Mouse (Mus musculus) left cerebral cortex, postnatal 25 days (tissue): Measurements from ENCODE around the gene Trappc2l. TPM values are rescaled to one million over a fixed set of nuclear protein-coding genes. Genes with fewer than 3 reads are reported as not detected.
"Not testable (repeated sequence)": the region's sequence is repeated elsewhere in the genome, so short reads cannot be mapped to it uniquely, and the experiment has no call there.

ENCODE experiments used
- DNase-seq, 2 experiments: peaks; one replicate each; pipeline ENCODE4 v3.0.0; 2022; ENCODE audit warnings: low spot score in 2 of 2, mixed read lengths in 1 of 2
- intact Hi-C: fragments of 180-260 bp; cut with DNase I; formaldehyde crosslinking; loops from one replicate; pipeline ENCODE4 v1.15.1; 2025
- total RNA-seq, 2 experiments: library from RNA; stranded (reverse); gene quantifications; 2 replicates each; pipeline ENCODE4 v1.2.3; 2021

Trappc2l gene
- total RNA-seq: 10 to 100 TPM; 81.3 to 87.8 TPM

DNA sequence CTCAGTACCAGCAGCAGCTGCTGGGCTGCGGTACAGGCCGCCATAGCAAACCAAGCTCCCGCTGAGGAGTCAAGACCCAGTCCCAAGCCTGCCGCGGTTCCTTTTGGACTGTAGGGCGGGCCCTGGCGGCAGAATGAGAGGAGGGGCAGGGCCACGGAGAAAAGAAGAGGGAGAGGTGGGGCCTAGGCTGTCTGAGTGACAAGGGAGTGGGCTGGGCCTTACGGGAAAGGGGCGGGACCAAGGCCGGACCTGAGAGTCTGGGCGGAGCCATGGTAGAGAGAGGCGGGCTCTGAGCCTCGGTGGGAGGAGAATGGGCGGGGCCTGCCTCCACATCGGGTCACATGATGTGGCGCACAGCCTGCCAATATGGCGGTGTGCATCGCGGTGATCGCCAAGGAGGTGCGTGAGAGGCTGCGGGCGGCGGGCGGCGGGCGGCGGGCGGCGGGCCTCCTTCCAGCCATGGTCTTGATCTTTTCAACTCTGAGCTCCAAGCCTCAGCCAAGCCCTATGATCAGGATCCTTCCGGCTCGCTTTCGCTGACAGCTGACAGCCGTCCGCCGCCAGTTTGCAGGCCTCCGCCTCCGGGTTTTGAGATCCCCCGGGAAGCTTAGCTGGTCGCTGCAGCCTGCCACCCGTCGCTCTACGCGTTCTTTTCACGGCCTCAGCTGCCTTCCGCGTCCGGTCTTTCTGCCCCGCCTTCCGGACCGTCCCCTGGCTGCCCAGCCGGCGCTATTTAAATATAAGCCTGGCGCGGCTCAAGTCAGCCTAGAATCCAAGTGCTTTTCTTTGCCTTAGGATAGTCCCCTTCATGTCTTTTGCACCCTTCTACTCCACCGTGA, at the start of gene Trappc2l, which contains the start of gene Galns:
Trappc2l (plus strand) TSS at position 346 of the 839 bp plus-strand sequence.
Galns (minus strand) TSS at position 169 of the 839 bp plus-strand sequence.
- DNase-seq: peak; percentile 93 to 97
- intact Hi-C loops: loop anchor here (10.0 kb wide), 1 partner anchor 453 kb away; the partner anchor contains the start of gene Spg7

DNA sequence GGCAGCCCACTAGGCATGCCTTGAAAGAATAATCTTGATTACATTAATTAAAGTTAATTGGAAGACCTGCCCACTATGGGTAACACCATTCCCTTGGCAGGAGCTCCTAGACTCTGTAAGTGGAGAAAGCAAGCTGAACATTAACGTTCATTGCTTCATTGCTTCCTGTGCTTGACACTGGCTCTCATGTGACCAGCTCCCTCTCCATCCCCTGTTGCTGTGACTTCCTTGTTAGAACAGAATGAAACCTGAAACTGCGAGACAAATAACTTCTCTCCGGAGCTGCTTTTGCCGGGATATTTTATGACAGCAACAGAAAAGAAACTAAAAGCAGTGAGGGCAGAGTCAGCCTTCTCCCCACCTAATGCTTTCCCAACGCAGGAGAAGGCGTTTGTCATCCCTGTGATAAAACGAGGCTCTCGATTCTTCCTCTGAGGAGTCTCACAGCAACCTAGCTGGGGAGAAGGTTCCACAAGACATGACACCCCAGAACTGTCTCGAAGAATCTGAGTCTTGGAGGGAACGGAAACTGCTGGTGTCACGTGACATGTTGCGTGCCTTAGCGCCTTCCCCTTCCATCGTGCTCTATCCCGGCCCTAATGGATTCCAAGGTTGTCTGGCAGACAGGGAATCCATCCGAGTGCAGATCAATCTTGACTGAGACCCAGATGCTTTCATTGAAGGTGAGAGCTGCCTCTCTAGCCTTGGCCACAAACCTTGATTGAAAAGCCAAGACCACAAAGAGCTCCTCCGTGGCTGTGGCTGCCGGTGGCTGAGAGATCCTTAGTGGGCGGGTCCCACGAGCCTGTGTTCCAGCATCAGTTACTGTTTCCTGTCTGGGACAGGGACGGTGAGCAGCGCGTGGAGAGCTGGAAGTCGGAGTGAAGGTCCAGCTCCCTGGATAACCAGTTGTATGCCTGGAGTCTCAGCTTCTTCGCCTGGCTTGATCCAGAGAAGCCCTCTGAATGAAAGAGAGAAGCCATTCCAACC, 46.8 kb upstream of the Trappc2l start:
- DNase-seq: no peak
- intact Hi-C loops: no loop called here

DNA sequence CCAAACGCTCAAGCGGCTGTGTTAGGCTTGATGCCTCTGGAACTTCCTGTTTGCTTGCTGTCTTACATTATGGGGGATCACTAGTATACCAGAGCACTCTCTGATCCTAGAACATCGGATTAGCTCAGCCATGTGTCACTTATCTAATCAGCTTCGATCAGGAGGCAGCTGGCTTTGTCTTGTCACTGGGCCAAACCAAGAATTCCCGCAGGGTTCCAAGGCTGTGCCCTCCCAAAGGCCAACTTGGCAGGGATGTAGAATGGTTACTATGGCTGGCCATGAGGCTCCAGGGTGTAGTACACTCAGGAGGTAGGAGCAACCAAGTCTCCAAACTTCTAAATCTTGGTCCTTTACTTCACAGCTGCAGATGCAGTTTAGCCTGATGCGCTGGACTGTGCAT, 44.7 kb upstream of the Trappc2l start:
- intact Hi-C loops: no loop called here

DNA sequence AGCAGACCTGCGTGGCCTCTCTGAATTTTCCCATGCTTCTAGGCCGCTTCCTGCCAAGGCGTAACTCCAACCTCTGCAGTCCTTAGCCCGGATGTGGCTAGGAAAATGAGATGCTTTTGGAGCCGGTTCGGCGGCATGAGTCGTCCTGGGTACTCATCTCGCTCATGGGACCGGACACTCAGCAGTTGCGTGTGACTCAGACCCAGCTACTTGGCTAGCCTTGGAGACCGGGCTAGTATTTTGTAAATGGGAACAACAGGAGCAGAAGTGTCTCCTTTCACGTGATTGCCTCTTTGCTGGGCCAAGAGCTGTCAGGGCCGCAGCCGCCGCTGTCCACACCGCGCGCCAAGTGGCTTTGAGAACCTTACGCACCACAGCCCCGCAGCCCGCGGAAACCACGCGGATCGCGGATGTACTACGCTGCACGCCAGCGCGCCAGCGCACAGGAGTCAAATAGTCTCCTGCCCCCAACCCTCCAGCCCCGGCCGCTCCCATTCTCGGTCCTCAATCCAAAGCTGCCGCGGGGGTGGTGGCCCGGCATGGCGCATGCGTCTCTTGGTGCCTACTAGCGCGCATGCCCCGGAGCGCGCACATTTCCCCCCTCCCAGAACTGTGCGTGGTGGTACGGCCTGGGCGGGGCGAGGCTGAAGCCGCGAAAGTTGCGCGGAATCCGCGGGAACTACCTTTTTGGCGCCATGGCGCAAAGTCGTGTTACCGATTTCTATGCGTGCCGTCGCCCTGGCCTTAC, 43.9 kb upstream of the Trappc2l start, which contains the start of gene Cdt1:
Cdt1 (plus strand) TSS at position 655 of the 748 bp plus-strand sequence.
- intact Hi-C loops: no loop called here

More for the DNA sequence above, 44.7 kb upstream of the Trappc2l start:
- DNase-seq: no peak

DNA sequence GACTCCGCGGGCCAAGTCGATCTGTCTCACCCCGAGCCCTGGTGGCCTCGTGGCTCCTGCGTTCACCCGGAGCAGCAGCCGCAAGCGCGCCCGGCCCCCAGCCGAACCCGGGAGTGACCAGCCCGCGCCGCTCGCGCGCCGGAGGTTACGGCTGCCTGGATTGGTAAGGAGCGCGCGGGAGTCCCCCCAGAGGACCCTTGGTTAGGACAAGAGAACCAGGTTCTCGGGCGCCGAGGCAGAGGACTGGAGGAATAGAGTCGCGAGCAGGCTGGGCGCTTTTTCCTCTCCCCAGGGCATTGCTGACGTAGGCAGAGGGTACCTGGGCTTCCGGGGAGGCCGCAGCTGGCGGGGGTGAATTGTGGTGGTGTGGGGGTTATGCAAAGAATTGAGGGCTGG, 43.3 kb upstream of the Trappc2l start:
- DNase-seq: no peak
- intact Hi-C loops: no loop called here

More for the DNA sequence above, 43.9 kb upstream of the Trappc2l start, which contains the start of gene Cdt1:
- DNase-seq: peak; percentile 96 to 98

DNA sequence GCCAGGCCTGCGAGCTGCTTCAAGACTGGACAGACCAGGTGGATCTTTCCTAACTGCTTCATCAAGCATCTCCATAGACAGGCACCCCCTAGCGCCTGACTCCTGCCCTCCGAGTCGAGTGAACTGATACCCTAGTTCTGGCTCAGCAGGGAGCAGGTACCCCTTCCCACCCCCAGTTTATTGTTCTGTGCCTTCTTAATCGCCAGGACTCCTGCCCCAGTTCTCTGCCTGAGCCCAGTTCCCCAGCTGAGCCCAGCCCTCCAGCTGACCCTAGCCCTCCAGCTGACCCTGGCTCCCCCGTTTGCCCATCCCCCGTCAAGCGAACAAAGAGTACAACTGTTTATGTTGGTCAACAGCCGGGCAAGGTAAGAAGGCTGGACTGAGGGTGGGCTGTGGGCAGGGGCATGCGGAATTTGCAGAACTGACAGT, 42.5 kb upstream of the Trappc2l start:
- intact Hi-C loops: no loop called here
- no peak for DNase-seq

DNA sequence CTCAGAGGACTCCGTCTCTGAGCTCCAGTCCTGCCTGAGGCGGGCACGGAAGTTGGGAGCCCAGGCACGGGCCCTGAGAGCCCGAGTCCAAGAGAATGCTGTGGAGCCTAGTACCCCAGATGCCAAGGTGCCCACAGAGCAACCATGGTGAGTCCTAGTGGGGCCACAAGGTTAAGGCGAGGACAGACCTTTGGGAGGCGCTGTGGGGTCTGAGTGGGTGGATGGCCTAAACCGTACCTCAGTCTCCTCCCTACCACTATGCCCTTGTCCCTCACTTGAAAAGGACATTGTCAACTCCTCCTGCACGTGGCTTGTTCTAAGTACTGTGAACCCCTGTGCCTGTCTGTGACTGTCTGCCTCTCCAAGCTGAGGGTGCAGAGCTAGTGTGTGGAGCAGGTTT, 42.1 kb upstream of the Trappc2l start:
- DNase-seq: no peak
- intact Hi-C loops: no loop called here

DNA sequence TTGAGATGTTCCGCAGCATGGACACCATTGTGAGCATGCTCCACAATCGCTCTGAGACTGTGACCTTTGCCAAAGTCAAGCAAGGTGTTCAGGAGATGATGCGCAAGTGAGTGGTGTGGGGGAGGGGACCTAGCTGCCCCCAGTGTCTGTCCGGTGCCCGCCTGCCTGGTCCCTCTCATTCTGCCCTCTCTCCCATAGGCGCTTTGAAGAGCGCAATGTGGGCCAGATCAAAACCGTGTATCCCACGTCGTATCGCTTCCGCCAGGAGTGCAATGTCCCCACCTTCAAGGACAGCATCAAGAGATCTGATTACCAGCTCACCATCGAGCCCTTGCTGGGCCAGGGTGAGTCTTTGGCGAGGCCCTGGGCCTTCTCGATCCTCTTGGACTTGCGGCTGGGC, 41.4 kb upstream of the Trappc2l start:
- DNase-seq: no peak
- intact Hi-C loops: no loop called here

DNA sequence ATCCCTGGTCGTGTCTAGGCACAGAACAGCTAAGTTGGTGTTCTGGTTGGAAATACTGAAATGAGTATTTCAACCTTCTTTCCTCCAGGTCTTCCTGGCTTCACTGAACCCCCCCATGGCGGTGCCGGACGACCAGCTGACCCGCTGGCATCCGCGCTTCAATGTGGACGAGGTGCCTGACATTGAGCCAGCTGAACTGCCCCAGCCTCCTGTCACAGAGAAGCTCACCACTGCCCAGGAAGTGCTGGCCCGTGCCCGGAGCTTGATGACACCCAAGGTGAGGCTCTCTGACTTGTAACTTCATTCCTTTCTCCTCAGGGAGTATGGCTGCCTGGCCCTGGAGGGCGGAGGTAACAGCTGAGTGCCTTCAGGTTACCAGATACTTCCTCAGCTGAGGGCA, 40.3 kb upstream of the Trappc2l start:
- intact Hi-C loops: no loop called here
- no peak for DNase-seq

DNA sequence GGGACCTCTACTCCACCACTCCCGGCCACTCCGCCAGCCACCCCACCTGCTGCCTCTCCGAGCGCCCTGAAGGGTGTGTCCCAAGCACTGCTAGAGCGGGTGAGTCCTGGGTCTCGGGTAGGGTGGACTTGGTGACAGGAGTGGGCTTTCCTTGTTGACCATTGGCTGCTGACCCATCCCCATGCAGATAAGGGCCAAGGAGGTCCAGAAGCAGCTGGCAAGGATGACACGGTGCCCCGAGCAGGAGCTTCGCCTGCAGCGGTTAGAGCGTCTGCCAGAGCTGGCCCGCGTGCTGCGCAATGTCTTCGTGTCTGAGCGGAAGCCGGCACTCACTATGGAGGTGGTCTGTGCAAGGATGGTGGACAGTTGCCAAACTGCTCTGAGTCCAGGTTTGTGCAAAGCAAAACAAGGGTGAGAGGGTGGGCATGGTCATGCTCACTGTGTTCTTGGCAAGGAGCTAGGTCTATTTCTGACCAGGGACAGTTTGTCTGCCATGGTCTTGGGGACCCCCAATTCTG, 39.6 kb upstream of the Trappc2l start:
- intact Hi-C loops: no loop called here
- DNase-seq: no peak

DNA sequence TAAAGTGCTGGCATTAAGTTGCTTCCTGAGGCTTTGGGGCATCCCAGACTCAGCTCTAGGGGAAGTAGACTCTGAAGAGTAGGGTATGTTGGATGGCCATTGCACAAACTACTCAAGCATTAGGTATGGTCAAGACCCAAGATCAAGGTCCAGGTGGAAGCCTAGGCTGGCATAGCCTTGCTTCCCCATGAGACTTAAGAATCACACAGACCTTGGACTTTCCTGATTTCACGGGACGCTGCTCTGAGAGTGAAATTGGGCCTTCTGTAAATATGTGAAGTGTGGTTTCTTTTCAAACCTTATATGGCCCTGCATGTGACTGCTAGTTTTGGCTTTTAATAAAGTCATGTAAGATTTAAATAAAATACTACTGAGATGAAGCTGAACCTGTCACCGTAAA, 38.7 kb upstream of the Trappc2l start:
- intact Hi-C loops: no loop called here
- DNase-seq: no peak

DNA sequence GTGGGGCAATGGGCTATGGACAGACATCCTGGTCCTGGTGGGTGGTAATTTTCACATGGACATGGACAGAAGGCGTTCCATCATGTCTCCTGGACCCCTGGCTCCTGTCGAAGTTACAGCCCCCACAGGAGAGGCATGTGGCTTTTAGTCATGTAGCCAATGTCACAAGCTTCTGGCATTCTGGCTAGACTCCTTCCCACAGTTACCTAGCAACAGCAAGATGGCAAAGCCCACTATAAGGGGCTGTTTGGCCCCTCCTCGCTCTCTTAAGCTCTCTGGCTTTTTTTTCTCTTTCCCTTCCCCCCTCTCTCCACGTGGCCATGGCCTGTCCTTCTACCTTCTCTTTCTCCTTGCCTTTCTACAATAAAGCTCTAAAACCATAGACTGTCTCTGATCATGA, 38.3 kb upstream of the Trappc2l start:
- DNase-seq, intact Hi-C loops: not testable (repeated sequence)

DNA sequence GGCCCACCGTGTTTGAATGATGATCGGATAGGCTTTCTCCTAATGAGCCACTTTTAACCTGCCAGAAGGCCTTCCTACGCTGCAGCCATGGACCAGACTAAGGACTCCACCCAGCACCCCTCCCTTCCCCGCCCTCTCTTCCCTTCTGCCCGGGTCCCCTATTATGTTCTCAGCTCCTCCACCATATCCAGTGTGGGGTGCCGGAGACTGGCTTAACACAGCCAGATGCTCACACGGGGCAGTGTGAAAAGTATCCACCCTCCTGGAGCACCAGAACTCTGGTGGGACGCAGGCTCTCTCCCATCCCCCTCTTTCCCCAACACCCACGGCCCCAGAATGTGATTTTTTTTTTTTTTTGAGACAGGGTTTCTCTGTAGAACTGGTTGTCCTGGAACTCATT, 37.9 kb upstream of the Trappc2l start:
- no peak for DNase-seq
- intact Hi-C loops: no loop called here

DNA sequence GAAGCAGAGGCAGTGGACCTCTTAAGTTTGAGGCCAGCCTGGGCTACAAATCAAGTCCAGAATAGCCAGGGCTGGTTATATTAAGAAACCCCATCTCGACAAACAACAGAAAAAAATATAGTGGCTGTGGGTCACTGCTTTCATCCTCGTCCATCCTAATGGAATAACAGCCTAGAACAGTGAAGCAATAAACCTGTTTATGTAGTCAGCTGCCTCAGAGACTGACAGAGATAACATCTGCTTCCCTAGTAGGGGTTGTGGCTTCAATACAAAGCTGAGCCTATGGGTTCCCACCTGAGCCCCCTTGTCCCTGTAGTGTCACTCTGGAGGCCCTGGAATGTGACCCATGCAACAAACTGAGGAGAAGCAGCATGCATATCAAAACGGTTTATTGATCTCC, 37.2 kb upstream of the Trappc2l start:
- no peak for DNase-seq
- intact Hi-C loops: no loop called here

DNA sequence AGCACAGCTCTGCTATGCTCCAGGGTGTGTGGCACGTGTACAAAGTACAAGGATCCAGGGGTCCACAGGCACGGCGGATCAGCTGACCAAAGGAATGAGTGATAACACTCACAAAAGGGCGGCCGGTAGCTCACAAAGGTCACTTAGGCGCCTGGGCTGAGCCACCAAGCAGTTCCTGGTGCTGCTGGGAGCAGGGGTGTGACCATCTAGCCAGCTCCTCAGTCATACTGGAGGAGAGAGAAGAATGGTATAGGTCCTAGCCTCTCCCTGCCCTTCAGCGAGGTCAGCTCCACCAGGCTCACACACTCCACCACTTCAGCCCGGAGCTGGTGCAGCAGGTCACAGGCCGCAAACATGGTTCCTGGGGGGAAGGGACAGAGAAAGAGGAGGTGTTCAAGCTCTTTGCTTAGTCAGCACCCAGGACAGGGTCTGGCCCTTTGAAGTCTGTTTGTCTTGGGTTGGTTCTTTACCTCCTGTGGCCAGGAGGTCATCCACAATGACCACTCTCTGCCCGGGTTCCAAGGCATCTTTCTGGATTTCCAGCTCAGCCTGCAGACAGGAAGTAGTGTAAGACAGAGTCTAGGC, 36.7 kb upstream of the Trappc2l start:
- intact Hi-C loops: no loop called here
- DNase-seq: no peak

DNA sequence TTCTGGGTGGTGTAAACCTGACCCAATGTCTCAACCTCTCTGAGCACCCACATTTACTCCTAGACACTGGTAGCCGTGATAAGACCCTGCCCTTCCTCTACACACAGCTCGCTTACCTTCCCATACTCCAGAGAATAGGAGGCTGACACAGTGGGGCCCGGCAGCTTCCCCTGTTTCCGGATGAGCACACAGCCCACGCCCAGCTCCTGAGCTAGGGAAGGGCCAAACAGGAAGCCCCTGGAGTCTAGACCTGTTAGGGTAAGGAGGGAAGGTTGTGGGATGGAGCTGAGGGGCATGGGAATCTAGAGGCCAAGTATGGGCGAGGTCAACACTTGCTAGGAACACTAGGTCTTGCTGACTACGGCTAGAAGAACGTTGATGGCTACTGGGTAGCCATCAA, 36.2 kb upstream of the Trappc2l start:
- intact Hi-C loops: no loop called here
- DNase-seq: no peak

DNA sequence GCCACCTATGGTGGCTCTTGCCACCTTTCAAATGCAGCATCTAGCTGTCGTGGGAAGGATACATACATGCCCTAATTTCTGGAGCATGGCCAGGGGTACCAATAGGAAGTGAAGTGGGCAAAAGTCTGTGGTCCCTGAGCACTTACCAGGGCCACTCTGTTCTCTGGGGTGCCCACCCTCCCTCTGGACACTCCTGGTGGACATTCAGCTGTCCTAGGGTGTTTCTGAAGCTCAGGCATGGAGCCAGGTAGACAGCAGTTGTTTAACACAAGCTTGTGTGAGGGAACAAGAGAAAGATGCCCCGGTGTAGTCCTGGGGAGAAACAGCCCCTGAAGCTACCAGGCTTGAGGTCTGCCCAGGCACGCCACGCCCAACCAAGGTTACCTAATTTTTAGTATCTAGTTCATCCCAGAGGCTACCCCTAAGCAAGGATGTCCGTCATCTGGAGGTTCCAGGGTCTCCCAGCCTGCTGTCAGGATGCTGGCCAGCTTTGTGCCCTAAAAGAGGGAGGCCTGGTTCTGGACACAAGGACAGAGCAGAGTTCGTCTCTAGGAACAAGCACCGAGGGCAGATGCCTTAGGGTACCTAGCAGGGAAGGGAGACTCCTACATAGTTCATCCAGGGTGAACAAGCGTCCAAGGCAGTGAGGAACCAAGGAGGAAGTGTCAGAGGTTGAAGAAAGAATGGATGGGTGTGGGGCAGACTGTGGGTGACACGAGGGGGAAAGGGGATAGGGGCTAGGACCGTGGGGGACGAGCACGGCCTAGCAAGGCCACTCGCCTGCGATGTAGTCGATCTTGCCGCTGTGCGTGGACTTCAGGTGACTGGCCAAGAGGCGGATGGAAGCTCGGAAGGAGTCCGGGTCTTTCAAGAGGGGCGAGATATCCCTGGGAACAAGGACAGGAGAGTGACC, 35.4 kb upstream of the Trappc2l start:
- no peak for DNase-seq
- intact Hi-C loops: no loop called here

DNA sequence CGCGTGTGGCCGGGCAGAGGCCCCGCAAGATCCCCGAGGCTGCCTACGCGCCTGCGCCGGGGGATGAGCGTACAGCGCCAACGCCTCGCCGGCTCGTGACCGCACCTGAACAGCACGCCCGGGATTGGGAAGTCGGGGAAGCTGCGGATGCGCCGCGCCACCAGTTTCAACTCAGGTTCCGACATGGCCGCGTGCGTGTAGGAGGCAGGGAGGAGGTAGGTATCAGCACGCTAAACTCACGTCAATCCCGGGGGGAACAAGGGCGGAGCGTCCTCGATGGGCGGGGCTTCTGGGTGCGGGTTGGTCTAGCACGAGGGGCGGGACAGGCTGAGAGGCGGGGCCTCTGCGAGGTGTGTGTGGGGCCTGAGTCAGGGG, 34.8 kb upstream of the Trappc2l start, which contains the start of gene Aprt:
Aprt (minus strand) TSS at position 262 of the 375 bp plus-strand sequence.
- peak; percentile 90 to 97 for DNase-seq
- intact Hi-C loops: no loop called here
